Mouse (Mus musculus): ENCODE measurements around the gene Paqr7. TPM values are rescaled to one million over a fixed set of nuclear protein-coding genes. Genes with fewer than 3 reads are reported as not detected.
"Not testable (repeated sequence)": the region's sequence is repeated elsewhere in the genome, so short reads cannot be mapped to it uniquely, and the experiment has no call there.

The Paqr7 gene
- polyA plus RNA-seq, 1 experiment from 2014 or later = 1.2 TPM

- DNase-seq (ENCODE audit: low spot score) = peak; percentile 86
- no peaks in the 10 kb centered on the region for H3K4me1 ChIP-seq
- WGBS = 24% methylated on average over 6 of the region's 6 CpGs
- no peak overlapping the region for H3K27ac ChIP-seq
- no peaks in the 10 kb centered on the region for H3K9me3 ChIP-seq (replicated peaks)
- H3K27me3 ChIP-seq (ENCODE audit: low read depth, poor library complexity, severe bottlenecking) = peaks cover 12% of the 10 kb centered on the region
- H3K4me3 ChIP-seq = no peak overlapping the region
- H3K36me3 ChIP-seq = peaks cover 14% of the 10 kb centered on the region
These were observed 15.6 kb upstream of the Paqr7 start for GRCm38 (mm10) chr4:134480864-134481263.

GRCm38 (mm10) chr4:134481270-134481669 lies 15.2 kb upstream of the Paqr7 start:
- 60% methylated on average over 6 of the region's 6 CpGs for WGBS
- DNase-seq (ENCODE audit: low spot score) = no peak
- Histone ChIP-seq H3K27me3 (ENCODE audit: low read depth, poor library complexity, severe bottlenecking) (peaks cover 12% of the 10 kb centered on the region), H3K4me3 (no peak overlapping the region), H3K27ac (no peak overlapping the region), H3K9me3 (replicated peaks) (no peaks in the 10 kb centered on the region), H3K36me3 (peaks cover 10% of the 10 kb centered on the region), H3K4me1 (no peaks in the 10 kb centered on the region)

GRCm38 (mm10) chr4:134482442-134482841 lies 14.1 kb upstream of the Paqr7 start:
- H3K4me3 ChIP-seq = no peak overlapping the region
- no peaks in the 10 kb centered on the region for H3K4me1 ChIP-seq
- H3K36me3 ChIP-seq = no peaks in the 10 kb centered on the region
- peaks cover 12% of the 10 kb centered on the region for H3K27me3 ChIP-seq (ENCODE audit: low read depth, poor library complexity, severe bottlenecking)
- H3K9me3 ChIP-seq (replicated peaks) = no peaks in the 10 kb centered on the region
- DNase-seq (ENCODE audit: low spot score) = no peak
- no peak overlapping the region for H3K27ac ChIP-seq
- 87% methylated on average over 8 of the region's 8 CpGs for WGBS

GRCm38 (mm10) chr4:134483078-134483688 lies 13.3 kb upstream of the Paqr7 start:
- Histone ChIP-seq H3K36me3 (no peaks in the 10 kb centered on the region), H3K27me3 (ENCODE audit: low read depth, poor library complexity, severe bottlenecking) (peaks cover 12% of the 10 kb centered on the region), H3K27ac (no peak overlapping the region), H3K4me3 (no peak overlapping the region), H3K9me3 (replicated peaks) (no peaks in the 10 kb centered on the region), H3K4me1 (no peaks in the 10 kb centered on the region)
- WGBS = 73% methylated on average over 6 of the region's 6 CpGs
- DNase-seq (ENCODE audit: low spot score) = no peak

- H3K9me3 ChIP-seq (replicated peaks) = no peaks in the 10 kb centered on the region
- no peak overlapping the region for H3K4me3 ChIP-seq
- no peak for DNase-seq (ENCODE audit: low spot score)
- H3K4me1 ChIP-seq = no peaks in the 10 kb centered on the region
- peaks cover 12% of the 10 kb centered on the region for H3K27me3 ChIP-seq (ENCODE audit: low read depth, poor library complexity, severe bottlenecking)
- H3K36me3 ChIP-seq = no peaks in the 10 kb centered on the region
- H3K27ac ChIP-seq = no peak overlapping the region
- WGBS = 61% methylated on average over 6 of the region's 6 CpGs
These were observed 12.8 kb upstream of the Paqr7 start for GRCm38 (mm10) chr4:134483696-134484095.

GRCm38 (mm10) chr4:134484231-134484630 lies 12.3 kb upstream of the Paqr7 start:
- 86% methylated on average over 10 of the region's 10 CpGs for WGBS

GRCm38 (mm10) chr4:134485151-134485900 lies 11.2 kb upstream of the Paqr7 start:
- Histone ChIP-seq H3K4me1 (no peaks in the 10 kb centered on the region), H3K4me3 (no peak overlapping the region), H3K27me3 (ENCODE audit: low read depth, poor library complexity, severe bottlenecking) (peaks cover 12% of the 10 kb centered on the region), H3K9me3 (replicated peaks) (no peaks in the 10 kb centered on the region), H3K27ac (no peak overlapping the region), H3K36me3 (no peaks in the 10 kb centered on the region)
- WGBS = 84% methylated on average over 5 of the region's 5 CpGs
- DNase-seq (ENCODE audit: low spot score) = no peak

More at GRCm38 (mm10) chr4:134484231-134484630, 12.3 kb upstream of the Paqr7 start:
- Histone ChIP-seq H3K27ac (no peak overlapping the region), H3K4me1 (no peaks in the 10 kb centered on the region), H3K27me3 (ENCODE audit: low read depth, poor library complexity, severe bottlenecking) (peaks cover 12% of the 10 kb centered on the region), H3K36me3 (no peaks in the 10 kb centered on the region), H3K4me3 (no peak overlapping the region), H3K9me3 (replicated peaks) (no peaks in the 10 kb centered on the region)
- no peak for DNase-seq (ENCODE audit: low spot score)

GRCm38 (mm10) chr4:134488211-134488610 lies 8.3 kb upstream of the Paqr7 start:
- Histone ChIP-seq H3K27ac (no peak overlapping the region), H3K4me1 (no peaks in the 10 kb centered on the region), H3K27me3 (ENCODE audit: low read depth, poor library complexity, severe bottlenecking) (0 out of 2 replicates have a peak, but pooled peaks cover under 1% of the 10 kb centered on the region), H3K9me3 (replicated peaks) (no peaks in the 10 kb centered on the region), H3K36me3 (no peaks in the 10 kb centered on the region), H3K4me3 (no peak overlapping the region)
- no peak for DNase-seq (ENCODE audit: low spot score)
- 93% methylated on average over 5 of the region's 5 CpGs for whole genome bisulfite sequencing

- 92% methylated on average over 11 of the region's 11 CpGs for WGBS
- no peak overlapping the region for H3K27ac ChIP-seq
- H3K4me1 ChIP-seq = peaks cover 8% of the 10 kb centered on the region
These were observed 6.4 kb upstream of the Paqr7 start for GRCm38 (mm10) chr4:134489986-134490665.

GRCm38 (mm10) chr4:134491716-134492115 lies 4.8 kb upstream of the Paqr7 start:
- Histone ChIP-seq H3K4me1 (peaks cover 14% of the 10 kb centered on the region), H3K36me3 (no peaks in the 10 kb centered on the region), H3K27ac (0 out of 2 replicates have a peak overlapping the region, but pooled peaks have one; percentile 19), H3K27me3 (ENCODE audit: low read depth, poor library complexity, severe bottlenecking) (peaks cover 6% of the 10 kb centered on the region; the same call in 1 of the 2 replicates), H3K4me3 (no peak overlapping the region), H3K9me3 (replicated peaks) (no peaks in the 10 kb centered on the region)
- DNase-seq (ENCODE audit: low spot score) = no peak
- WGBS = 83% methylated on average over 6 of the region's 6 CpGs

More at GRCm38 (mm10) chr4:134489986-134490665, 6.4 kb upstream of the Paqr7 start:
- Histone ChIP-seq H3K36me3 (no peaks in the 10 kb centered on the region), H3K27me3 (ENCODE audit: low read depth, poor library complexity, severe bottlenecking) (no peaks in the 10 kb centered on the region), H3K9me3 (replicated peaks) (no peaks in the 10 kb centered on the region), H3K4me3 (no peak overlapping the region)
- DNase-seq (ENCODE audit: low spot score) = no peak

GRCm38 (mm10) chr4:134494161-134494560 lies 2.3 kb upstream of the Paqr7 start:
- Histone ChIP-seq H3K4me1 (peaks cover 24% of the 10 kb centered on the region), H3K27me3 (ENCODE audit: low read depth, poor library complexity, severe bottlenecking) (peaks cover 20% of the 10 kb centered on the region)
- H3K36me3 ChIP-seq; DNase-seq (ENCODE audit: low spot score); H3K27ac ChIP-seq; H3K9me3 ChIP-seq (replicated peaks); H3K4me3 ChIP-seq: not testable (repeated sequence)
- 88% methylated on average over 6 of the region's 6 CpGs for WGBS

- Histone ChIP-seq H3K4me3 (no peak overlapping the region), H3K9me3 (replicated peaks) (no peaks in the 10 kb centered on the region), H3K36me3 (no peaks in the 10 kb centered on the region), H3K27me3 (ENCODE audit: low read depth, poor library complexity, severe bottlenecking) (peaks cover 20% of the 10 kb centered on the region), H3K4me1 (peaks cover 24% of the 10 kb centered on the region), H3K27ac (0 out of 2 replicates have a peak overlapping the region, but pooled peaks have one; percentile 1)
- 80% methylated on average over 16 of the region's 16 CpGs for WGBS
- DNase-seq (ENCODE audit: low spot score) = no peak
These were observed 1.5 kb upstream of the Paqr7 start for GRCm38 (mm10) chr4:134494780-134495545.

Measured in limb, embryonic 10.5 days (tissue).